Mouse (Mus musculus) stomach, embryonic 14.5 days (tissue): ENCODE data around the gene Pcx. TPM values are rescaled to one million over a fixed set of nuclear protein-coding genes. Genes with fewer than 3 reads are reported as not detected.

Experiments
- ATAC-seq: fragments of 200-750 bp; cut with Nextera tagmentation; 2 replicates; pipeline ENCODE4 v1.8.0; 2017; ENCODE audit warnings: low read depth, moderate TSS enrichment; ENCODE audit not compliant: insufficient number of reproducible peaks, insufficient read depth, low FRiP score
- H3K27ac ChIP-seq: fragments of 300-500 bp; sonication (generic); 2 replicates; pipeline ENCODE4 v1.5.1; 2014; ENCODE audit warnings: mild to moderate bottlenecking, low read length, moderate library complexity, mixed read lengths
- H3K27me3 ChIP-seq: fragments of 300-500 bp; sonication (generic); 2 replicates; pipeline ENCODE4 v1.6.1; 2014; ENCODE audit warnings: low read length, control low read depth, mixed read lengths; ENCODE audit not compliant: control insufficient read depth, insufficient read depth
- H3K36me3 ChIP-seq: fragments of 300-500 bp; sonication (generic); 2 replicates; pipeline ENCODE4 v1.6.1; 2014; ENCODE audit warnings: mild to moderate bottlenecking, control low read depth, low read length, moderate library complexity, mixed read lengths; ENCODE audit not compliant: control insufficient read depth, insufficient read depth
- H3K4me1 ChIP-seq: fragments of 300-500 bp; sonication (generic); 2 replicates; pipeline ENCODE4 v1.6.1; 2014; ENCODE audit warnings: low read length, control low read depth, mixed read lengths; ENCODE audit not compliant: control insufficient read depth, insufficient read depth
- H3K4me2 ChIP-seq: fragments of 300-500 bp; sonication (generic); replicated peaks from 2 replicates; pipeline ENCODE4 v1.6.1; 2014; ENCODE audit warnings: low read depth, low read length, control low read depth
- H3K4me3 ChIP-seq: fragments of 300-500 bp; sonication (generic); 2 replicates; pipeline ENCODE4 v1.5.1; 2014; ENCODE audit warnings: low read depth, low read length, control low read depth
- H3K9ac ChIP-seq: fragments of 300-500 bp; sonication (generic); replicated peaks from 2 replicates; pipeline ENCODE4 v1.6.1; 2014; ENCODE audit warnings: low read depth, mild to moderate bottlenecking, control low read depth, low read length, moderate library complexity, mixed read lengths
- H3K9me3 ChIP-seq: fragments of 300-500 bp; sonication (generic); 2 replicates; pipeline ENCODE4 v1.6.1; 2016; ENCODE audit warnings: low read depth, low read length, control low read depth; ENCODE audit not compliant: control insufficient read depth
- WGBS: fragments of 180-500 bp; shearing (Covaris S2); extraction: QIAGEN DNeasy Blood & Tissue Kit; methylation state at CpG from one replicate; pipeline ENCODE4 v1.1.7; 2014; 5-methylcytosine and 5-hydroxymethylcytosine counted together
- polyA plus RNA-seq: library from polyadenylated mRNA; unstranded; fragments of >200 nt; fragmentation: Nextera tagmentation; extraction: Ambion mirVana; gene quantifications from 2 replicates; pipeline ENCODE4 v1.2.1, GENCODE M21; 2014

Pcx gene
- polyA plus RNA-seq, 1 experiment from 2014 or later, result 12.7 TPM

- WGBS, result 28% methylated on average over 4 of the region's 4 CpGs
- H3K4me2 ChIP-seq, result no peak overlapping the region
- H3K9me3 ChIP-seq, result no peaks in the 10 kb centered on the region
- no peak overlapping the region for H3K4me3 ChIP-seq
- H3K9ac ChIP-seq, result no peak overlapping the region
- H3K27me3 ChIP-seq, result no peaks in the 10 kb centered on the region
- H3K27ac ChIP-seq, result peak overlapping the region; percentile 82; the same call in 1 of the 2 replicates
- no peak for ATAC-seq
- H3K36me3 ChIP-seq, result peaks cover 23% of the 10 kb centered on the region; the same call in 1 of the 2 replicates
- H3K4me1 ChIP-seq, result peaks cover 8% of the 10 kb centered on the region
Observed at GRCm38 (mm10) chr19:4616546-4616945, 106.3 kb downstream of the Pcx start.

GRCm38 (mm10) chr19:4618183-4618582, 107.9 kb downstream of the Pcx start:
- 33% methylated on average over 18 of the region's 18 CpGs for WGBS
- Histone ChIP-seq H3K27me3 (no peaks in the 10 kb centered on the region), H3K9me3 (no peaks in the 10 kb centered on the region), H3K4me2 (no peak overlapping the region), H3K4me1 (peaks cover 8% of the 10 kb centered on the region), H3K9ac (no peak overlapping the region), H3K27ac (no peak overlapping the region), H3K36me3 (peaks cover 25% of the 10 kb centered on the region), H3K4me3 (no peak overlapping the region)
- ATAC-seq, result no peak

GRCm38 (mm10) chr19:4619461-4619860, 109.2 kb downstream of the Pcx start:
- no peak overlapping the region for H3K9ac ChIP-seq
- H3K9me3 ChIP-seq, result no peaks in the 10 kb centered on the region
- H3K27me3 ChIP-seq, result no peaks in the 10 kb centered on the region
- H3K4me2 ChIP-seq, result no peak overlapping the region
- no peak overlapping the region for H3K4me3 ChIP-seq
- H3K4me1 ChIP-seq, result peaks cover 8% of the 10 kb centered on the region
- H3K27ac ChIP-seq, result no peak overlapping the region
- no peak for ATAC-seq
- WGBS, result 76% methylated on average over 10 of the region's 10 CpGs
- peaks cover 30% of the 10 kb centered on the region for H3K36me3 ChIP-seq

GRCm38 (mm10) chr19:4620721-4621120, 110.4 kb downstream of the Pcx start:
- H3K9ac ChIP-seq, result no peak overlapping the region
- no peaks in the 10 kb centered on the region for H3K9me3 ChIP-seq
- H3K36me3 ChIP-seq, result peaks cover 30% of the 10 kb centered on the region
- H3K27me3 ChIP-seq, result no peaks in the 10 kb centered on the region
- peaks cover 13% of the 10 kb centered on the region for H3K4me1 ChIP-seq
- no peak for ATAC-seq
- H3K27ac ChIP-seq, result no peak overlapping the region
- 87% methylated on average over 7 of the region's 7 CpGs for WGBS
- no peak overlapping the region for H3K4me2 ChIP-seq
- H3K4me3 ChIP-seq, result no peak overlapping the region

- Histone ChIP-seq H3K4me3 (no peak overlapping the region), H3K27ac (no peak overlapping the region), H3K27me3 (no peaks in the 10 kb centered on the region), H3K4me1 (peaks cover 12% of the 10 kb centered on the region; the same call in 1 of the 2 replicates), H3K9me3 (no peaks in the 10 kb centered on the region), H3K9ac (no peak overlapping the region), H3K4me2 (no peak overlapping the region), H3K36me3 (peaks cover 30% of the 10 kb centered on the region)
- WGBS, result 89% methylated on average over 5 of the region's 5 CpGs
- ATAC-seq, result no peak
Observed at GRCm38 (mm10) chr19:4622780-4623179, 112.5 kb downstream of the Pcx start.

GRCm38 (mm10) chr19:4623419-4623818, 113.1 kb downstream of the Pcx start:
- H3K36me3 ChIP-seq, result peaks cover 30% of the 10 kb centered on the region
- H3K9me3 ChIP-seq, result no peaks in the 10 kb centered on the region
- no peak overlapping the region for H3K4me3 ChIP-seq
- no peak overlapping the region for H3K27ac ChIP-seq
- no peak for ATAC-seq
- H3K4me2 ChIP-seq, result no peak overlapping the region
- WGBS, result 92% methylated on average over 9 of the region's 9 CpGs
- no peaks in the 10 kb centered on the region for H3K27me3 ChIP-seq
- peaks cover 12% of the 10 kb centered on the region; the same call in 1 of the 2 replicates for H3K4me1 ChIP-seq
- H3K9ac ChIP-seq, result no peak overlapping the region

GRCm38 (mm10) chr19:4624006-4624405, 113.7 kb downstream of the Pcx start:
- no peak overlapping the region for H3K27ac ChIP-seq
- H3K4me1 ChIP-seq, result peaks cover 12% of the 10 kb centered on the region; the same call in 1 of the 2 replicates
- 90% methylated on average over 12 of the region's 12 CpGs for WGBS
- H3K9me3 ChIP-seq, result no peaks in the 10 kb centered on the region
- peaks cover 30% of the 10 kb centered on the region for H3K36me3 ChIP-seq
- H3K27me3 ChIP-seq, result no peaks in the 10 kb centered on the region
- ATAC-seq, result no peak
- no peak overlapping the region for H3K4me2 ChIP-seq
- no peak overlapping the region for H3K9ac ChIP-seq
- H3K4me3 ChIP-seq, result no peak overlapping the region

- Histone ChIP-seq H3K9ac (peak overlapping the region; percentile 87), H3K36me3 (peaks cover 30% of the 10 kb centered on the region), H3K27me3 (no peaks in the 10 kb centered on the region), H3K27ac (no peak overlapping the region), H3K9me3 (no peaks in the 10 kb centered on the region), H3K4me3 (peak overlapping the region; percentile 68), H3K4me1 (peaks cover 12% of the 10 kb centered on the region; the same call in 1 of the 2 replicates), H3K4me2 (peak overlapping the region; percentile 84)
- no peak for ATAC-seq
- 27% methylated on average over 4 of the region's 4 CpGs for WGBS
Observed at GRCm38 (mm10) chr19:4624406-4625178, 114.3 kb downstream of the Pcx start.
